In the genomic region with DNA sequence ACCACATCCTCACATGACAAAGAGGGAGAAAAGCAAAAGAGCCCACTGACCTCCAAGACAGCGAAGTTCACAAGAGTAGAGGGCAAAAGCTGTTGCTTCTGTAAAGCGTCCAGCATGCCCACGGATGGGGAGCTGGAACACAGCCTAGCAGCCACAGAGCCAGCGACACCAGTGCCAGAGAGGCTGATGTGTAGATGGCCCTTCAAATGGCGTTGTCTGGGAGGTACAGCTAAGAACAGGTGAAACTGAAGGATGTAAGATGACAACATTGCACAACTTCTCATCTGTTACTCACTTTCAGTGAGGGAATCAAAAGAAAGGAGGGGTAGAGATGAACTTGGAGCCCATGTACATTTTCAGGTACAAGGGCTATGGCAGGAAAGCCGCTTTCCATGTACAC, we compare ENCODE assay signal across 18 mouse cellular contexts. TPM values are rescaled to one million over a fixed set of nuclear protein-coding genes. Genes with fewer than 3 reads are reported as not detected.
"Had no signal": no experiment of that assay in that cellular context is flagged by ENCODE, and none has a peak within 500 bp of the region (broad histone marks: within the 10 kb centered on the region; RNA-seq: fewer than 3 reads in every experiment).

No protein-coding gene starts in this region.

- ATAC-seq: midbrain, embryonic 16.5 days had no signal

- H3K9me3 ChIP-seq: lung, embryonic 15.5 days; megakaryocyte, embryonic 14.5 days; midbrain, embryonic 12.5 days; neural tube, embryonic 12.5 days had no signal

- H3K36me3 ChIP-seq: lung, embryonic 15.5 days; midbrain, embryonic 12.5 days; neural tube, embryonic 12.5 days had no signal

- H3K9ac ChIP-seq: liver, embryonic 14.5 days; lung, embryonic 15.5 days; midbrain, embryonic 12.5 days; neural tube, embryonic 12.5 days had no signal

- H3K27me3 ChIP-seq: lung, embryonic 15.5 days; megakaryocyte, embryonic 14.5 days; midbrain, embryonic 12.5 days; neural tube, embryonic 12.5 days had no signal

- H3K4me3 ChIP-seq: lung, embryonic 15.5 days; megakaryocyte, embryonic 14.5 days; midbrain, embryonic 12.5 days; neural tube, embryonic 12.5 days had no signal

- H3K4me1 ChIP-seq: lung, embryonic 15.5 days; midbrain, embryonic 12.5 days; neural tube, embryonic 12.5 days had no signal

- H3K27ac ChIP-seq: liver, embryonic 14.5 days; lung, embryonic 15.5 days; macrophage; midbrain, embryonic 12.5 days; neural tube, embryonic 12.5 days had no signal

- DNase-seq: lung, adult 2 months; lung, postnatal 14 days; lung, postnatal 36 days; midbrain, embryonic 14.5 days; right cerebral cortex, postnatal 14 days; right cerebral cortex, postnatal 4 days; spleen, adult 18-20 months; thymus, adult 18-20 months; thymus, postnatal 14 days; thymus, postnatal 36 days had no signal

- H3K4me2 ChIP-seq: lung, embryonic 15.5 days; midbrain, embryonic 12.5 days; neural tube, embryonic 12.5 days had no signal

RNA-seq across cellular contexts. Expression of a gene that starts 47.0 kb away (rescaled TPM):
- total RNA-seq: neutrophil, adult 5-6 weeks had no signal
